Mouse (Mus musculus): Measurements from ENCODE around the gene Mpp1. TPM values are rescaled to one million over a fixed set of nuclear protein-coding genes. Genes with fewer than 3 reads are reported as not detected.

The Mpp1 gene
- 64.3 TPM for polyA plus RNA-seq (2014; fragmentation: Illumina TruSeq; extraction: RNeasy Lipid Tissue Mini Kit (QIAGEN cat#74804); ENCODE audit: low read depth, low replicate concordance)

DNA sequence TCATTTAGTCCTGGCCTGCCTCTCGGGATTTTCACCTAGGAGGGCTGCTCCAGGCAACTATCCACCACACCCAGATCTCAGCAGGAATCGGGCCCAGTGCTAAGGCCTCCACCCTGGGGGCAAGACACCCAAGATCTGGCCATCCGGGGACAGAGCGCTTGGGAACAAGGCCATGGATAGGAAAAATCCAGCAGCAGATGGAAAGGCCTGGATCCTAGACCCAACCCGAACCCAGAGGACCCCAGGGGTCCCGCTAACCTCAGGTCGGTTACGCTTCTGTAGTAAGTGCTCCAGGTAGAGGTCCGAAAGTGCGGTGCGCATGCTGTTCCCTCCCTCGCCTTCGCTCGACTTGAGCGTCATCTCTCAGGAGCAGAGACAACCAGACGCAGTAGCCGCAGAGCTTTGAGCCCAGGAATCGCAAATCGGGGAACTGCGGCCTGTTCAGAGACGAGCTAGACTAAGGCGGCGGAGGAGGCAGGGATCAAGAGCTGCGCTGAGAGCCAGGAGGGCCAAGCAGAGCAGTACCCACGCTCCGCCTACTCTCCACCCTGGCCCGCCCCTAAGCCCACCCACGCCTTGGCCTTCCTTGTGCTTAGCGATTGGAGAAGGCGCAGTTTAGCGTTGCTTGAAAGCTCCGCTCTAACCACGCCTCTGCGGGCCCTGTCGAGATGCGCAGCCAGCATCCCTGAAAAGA is at the start of gene Mpp1:
TSS of gene Mpp1 (minus strand) at position 550 of the 694 bp plus-strand sequence.

GRCm38 (mm10) chrX:75163670-75164069 is 32.9 kb upstream of the Mpp1 start, which contains the start of gene Smim9:
Gene Smim9 (minus strand): TSS chrX:75163770.

GRCm38 (mm10) chrX:75095369-75096162 is 35.2 kb downstream of the Mpp1 start, which contains the start of gene Dkc1:
Gene Dkc1 (plus strand): TSS chrX:75095854.

GRCm38 (mm10) chrX:75084774-75085508 is 45.9 kb downstream of the Mpp1 start, which contains the start of gene Gab3:
Gene Gab3 (minus strand): TSS chrX:75085458.

Other genes with a start within 250 kb of the Mpp1 start
- 6.8 TPM for gene Gab3, start 45.6 kb downstream of the Mpp1 start, polyA plus RNA-seq (2014; fragmentation: Illumina TruSeq; extraction: RNeasy Lipid Tissue Mini Kit (QIAGEN cat#74804); ENCODE audit: low read depth, low replicate concordance)
- 89.5 TPM for gene Dkc1, start 35.2 kb downstream of the Mpp1 start, polyA plus RNA-seq (2014; fragmentation: Illumina TruSeq; extraction: RNeasy Lipid Tissue Mini Kit (QIAGEN cat#74804); ENCODE audit: low read depth, low replicate concordance)
- gene Smim9, start 32.8 kb upstream of the Mpp1 start, polyA plus RNA-seq (2014; fragmentation: Illumina TruSeq; extraction: RNeasy Lipid Tissue Mini Kit (QIAGEN cat#74804); ENCODE audit: low read depth, low replicate concordance), result not detected